Mouse (Mus musculus) cerebellum, adult 2 months (tissue): ENCODE measurements around the gene Dlgap1. TPM values are rescaled to one million over a fixed set of nuclear protein-coding genes. Genes with fewer than 3 reads are reported as not detected.
A peak's percentile ranks its signal among the peaks of the same experiment; 100 is the strongest.
"Not testable (repeated sequence)": the region's sequence is repeated elsewhere in the genome, so short reads cannot be mapped to it uniquely, and the experiment has no call there.

Experiments
- DNase-seq, 2 experiments: peaks; one replicate each; pipeline ENCODE4 v3.0.0; 2021
- H3K27ac ChIP-seq: fragments of 200-500 bp; 2 replicates; pipeline ENCODE4 v1.5.1; 2012; ENCODE audit warnings: low read length, control low read depth, inconsistent platforms; ENCODE audit not compliant: insufficient read depth
- H3K27me3 ChIP-seq: fragments of 200-500 bp; 2 replicates; pipeline ENCODE4 v1.6.1; 2012; ENCODE audit warnings: inconsistent platforms, mild to moderate bottlenecking, low read length, moderate library complexity; ENCODE audit not compliant: control insufficient read depth, insufficient read depth
- H3K4me1 ChIP-seq: fragments of 200-500 bp; 2 replicates; pipeline ENCODE4 v1.6.1; 2011; ENCODE audit warnings: low read length; ENCODE audit not compliant: control insufficient read depth, insufficient read depth
- H3K4me3 ChIP-seq: fragments of 200-500 bp; replicated peaks from 2 replicates; pipeline ENCODE3; 2011; ENCODE audit warnings: mild to moderate bottlenecking, low read depth, low read length, control low read depth; ENCODE audit not compliant: insufficient read depth
- CTCF ChIP-seq: fragments of 200-500 bp; IDR thresholded peaks from 2 replicates; pipeline ENCODE4 v1.5.1; 2011; ENCODE audit warnings: low read depth, mild to moderate bottlenecking, control low read depth, low read length, moderate library complexity, borderline replicate concordance; ENCODE audit not compliant: insufficient read depth
- POLR2A ChIP-seq: fragments of 200-500 bp; IDR thresholded peaks from 2 replicates; pipeline ENCODE4 v1.6.1; 2011; ENCODE audit warnings: low read length, control low read depth, borderline replicate concordance; ENCODE audit not compliant: insufficient read depth
- WGBS: fragments of 180-500 bp; shearing (Covaris S2); methylation state at CpG from one replicate; pipeline ENCODE4 v1.1.7; 2018; 5-methylcytosine and 5-hydroxymethylcytosine counted together
- polyA plus RNA-seq: library from polyadenylated mRNA; depleted of rRNA; stranded (reverse); fragments of >200 nt; gene quantifications from 2 replicates; pipeline ENCODE4 v1.2.3, GENCODE M21; 2012

Gene Dlgap1
- polyA plus RNA-seq, 1 experiment = 172 TPM

- Histone ChIP-seq H3K4me1 (peaks cover 14% of the 10 kb centered on the region; the same call in 1 of the 2 replicates), H3K4me3 (no peak overlapping the region), H3K27me3 (no peaks in the 10 kb centered on the region), H3K27ac (no peak overlapping the region)
- TF ChIP-seq CTCF (no peak), POLR2A (no peak)
- WGBS = 64% methylated on average over 4 of the region's 4 CpGs
- peak in 1 of 2 experiments; percentile 29 for DNase-seq
These were observed 581.9 kb downstream of the Dlgap1 start for GRCm38 (mm10) chr17:70550793-70551192.

GRCm38 (mm10) chr17:70561547-70561946 lies 592.7 kb downstream of the Dlgap1 start:
- H3K4me3 ChIP-seq = no peak overlapping the region
- H3K27ac ChIP-seq = no peak overlapping the region; the same call in 1 of the 2 replicates
- TF ChIP-seq POLR2A = no peak
- no peak for TF ChIP-seq CTCF
- DNase-seq = no peak
- no peaks in the 10 kb centered on the region for H3K27me3 ChIP-seq
- WGBS = 76% methylated on average over 7 of the region's 7 CpGs
- H3K4me1 ChIP-seq = peaks cover 11% of the 10 kb centered on the region; the same call in 1 of the 2 replicates

DNA sequence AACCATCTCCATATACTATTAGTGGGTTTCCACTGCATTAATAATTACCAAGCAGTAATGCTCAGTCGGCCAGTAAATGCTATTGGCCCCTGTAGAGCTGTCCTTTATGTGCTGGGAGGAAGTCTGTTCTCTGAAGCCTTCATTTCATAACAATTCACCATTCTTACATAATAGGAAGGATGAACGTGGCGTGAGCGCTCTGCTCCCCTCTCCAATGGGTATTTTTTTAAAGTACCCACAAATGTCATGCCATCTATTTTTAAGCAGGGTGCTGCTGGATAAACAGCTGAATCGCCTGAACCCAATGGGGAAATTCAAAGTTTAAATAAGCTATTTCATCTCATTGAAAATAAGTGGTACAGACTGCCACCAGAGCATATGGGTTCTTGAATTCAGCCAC lies 602.0 kb downstream of the Dlgap1 start:
- DNase-seq = peak in 1 of 2 experiments; percentile 48
- WGBS = 11% methylated on average over 5 of the region's 5 CpGs
- H3K4me1 ChIP-seq = peaks cover 14% of the 10 kb centered on the region; the same call in 1 of the 2 replicates
- H3K4me3 ChIP-seq = no peak overlapping the region
- peak overlapping the region; percentile 10; the same call in 1 of the 2 replicates for H3K27ac ChIP-seq
- H3K27me3 ChIP-seq = no peaks in the 10 kb centered on the region
- TF ChIP-seq POLR2A (no peak), CTCF (no peak)

GRCm38 (mm10) chr17:70583042-70583441 lies 614.2 kb downstream of the Dlgap1 start:
- H3K27ac ChIP-seq = no peak overlapping the region

GRCm38 (mm10) chr17:70586735-70587425 lies 618.0 kb downstream of the Dlgap1 start:
- H3K4me1 ChIP-seq = peaks cover 11% of the 10 kb centered on the region; the same call in 1 of the 2 replicates
- H3K4me3 ChIP-seq = no peak overlapping the region
- 72% methylated on average over 13 of the region's 13 CpGs for WGBS
- H3K27ac ChIP-seq = no peak overlapping the region
- TF ChIP-seq POLR2A = no peak
- TF ChIP-seq CTCF = no peak
- H3K27me3 ChIP-seq = no peaks in the 10 kb centered on the region
- no peak for DNase-seq

More at GRCm38 (mm10) chr17:70583042-70583441, 614.2 kb downstream of the Dlgap1 start:
- WGBS = 45% methylated on average over 8 of the region's 8 CpGs
- no peak overlapping the region for H3K4me3 ChIP-seq
- no peaks in the 10 kb centered on the region for H3K27me3 ChIP-seq
- no peak for DNase-seq
- H3K4me1 ChIP-seq = peaks cover 11% of the 10 kb centered on the region; the same call in 1 of the 2 replicates
- TF ChIP-seq POLR2A = no peak
- no peak for TF ChIP-seq CTCF

DNA sequence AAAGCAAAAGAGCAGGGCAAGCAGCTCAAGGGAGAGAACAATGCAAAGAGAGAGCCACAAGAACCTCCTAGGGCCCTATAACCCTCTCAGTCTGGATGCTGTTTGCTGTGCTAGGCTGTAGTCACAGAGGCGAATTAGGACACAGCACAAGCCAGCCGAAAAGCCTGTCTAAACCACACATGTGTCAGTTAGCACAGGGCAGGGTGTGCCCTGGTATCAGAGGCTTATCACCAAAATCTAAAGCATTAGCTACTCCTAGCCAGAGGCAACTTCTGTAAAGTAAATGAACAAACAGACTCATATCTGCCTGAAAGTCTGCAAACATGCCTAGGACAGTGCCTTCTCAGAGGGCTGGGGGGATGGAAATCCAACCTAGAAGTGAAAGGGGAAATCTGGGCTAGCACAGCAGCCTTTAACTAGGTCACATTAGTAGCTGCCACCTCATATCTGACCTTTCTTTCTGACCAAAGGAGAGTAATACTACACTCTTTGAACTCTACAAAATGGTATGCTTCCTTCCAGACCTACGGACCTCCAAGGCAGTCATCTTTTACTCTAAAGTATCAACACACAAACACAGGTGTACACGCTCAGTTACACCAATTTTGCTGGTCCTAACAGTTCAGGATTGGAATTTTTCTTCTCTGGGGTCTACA lies 619.2 kb downstream of the Dlgap1 start:
- peaks cover 11% of the 10 kb centered on the region; the same call in 1 of the 2 replicates for H3K4me1 ChIP-seq
- not testable (repeated sequence) for H3K27ac ChIP-seq, H3K4me3 ChIP-seq, DNase-seq, H3K27me3 ChIP-seq
- 86% methylated on average over 2 of the region's 4 CpGs for WGBS

GRCm38 (mm10) chr17:70588691-70589090 lies 619.8 kb downstream of the Dlgap1 start:
- 52% methylated on average over 6 of the region's 6 CpGs for WGBS

DNA sequence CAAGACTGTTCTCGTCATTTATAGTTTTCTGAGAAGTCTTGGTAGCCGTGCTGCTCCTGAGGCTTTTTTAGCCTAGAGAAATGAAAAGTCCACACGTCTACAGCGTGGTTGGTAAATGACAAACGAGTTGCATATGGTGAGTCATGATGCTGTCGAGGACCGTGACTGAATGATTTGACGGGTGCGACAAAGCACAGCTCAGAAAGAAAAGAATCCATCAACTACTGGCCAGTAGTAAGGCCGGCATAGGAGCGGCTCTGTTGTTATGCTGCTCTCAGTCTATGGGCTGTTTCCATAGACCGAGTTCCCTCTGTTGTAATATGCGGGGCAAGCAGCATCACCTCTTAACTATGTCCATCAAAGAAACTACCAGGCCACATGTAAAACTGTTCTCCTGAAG lies 620.3 kb downstream of the Dlgap1 start:
- DNase-seq = no peak
- Histone ChIP-seq H3K27ac (no peak overlapping the region), H3K4me1 (peaks cover 11% of the 10 kb centered on the region; the same call in 1 of the 2 replicates), H3K4me3 (no peak overlapping the region), H3K27me3 (no peaks in the 10 kb centered on the region)
- TF ChIP-seq CTCF = no peak
- no peak for TF ChIP-seq POLR2A
- WGBS = 53% methylated on average over 13 of the region's 13 CpGs

More at GRCm38 (mm10) chr17:70588691-70589090, 619.8 kb downstream of the Dlgap1 start:
- Histone ChIP-seq H3K4me1 (peaks cover 11% of the 10 kb centered on the region; the same call in 1 of the 2 replicates), H3K27me3 (no peaks in the 10 kb centered on the region), H3K4me3 (no peak overlapping the region), H3K27ac (no peak overlapping the region)
- no peak for DNase-seq
- no peak for TF ChIP-seq CTCF
